Mouse (Mus musculus) adrenal gland, adult 18-20 months (tissue): ENCODE data around the gene Mnat1. TPM values are rescaled to one million over a fixed set of nuclear protein-coding genes. Genes with fewer than 3 reads are reported as not detected.
"Not testable (repeated sequence)": the region's sequence is repeated elsewhere in the genome, so short reads cannot be mapped to it uniquely, and the experiment has no call there.

Experiments
- DNase-seq, 2 experiments: peaks; one replicate each; pipeline ENCODE4 v3.0.0; 2021 to 2022; ENCODE audit warnings: low spot score in 2 of 2
- long read RNA-seq, 2 experiments: library from polyadenylated mRNA; stranded (forward); transcript quantifications; one replicate each; pipeline ENCODE4 v2.0.0; 2021
- total RNA-seq, 2 experiments: library from RNA; stranded (reverse); gene quantifications; 1 replicate in 1 of 2; 2 replicates in 1 of 2; pipeline ENCODE4 v1.2.3; 2021

The Mnat1 gene
- total RNA-seq: 10 to 100 TPM; 15.0 to 16.6 TPM
- long read RNA-seq, experiment 1, partial matches to known transcripts: 1 of 2 reads
- long read RNA-seq, experiment 1, other reads (novel, unspliced or antisense): 0 of 2 reads
- long read RNA-seq, experiment 2, transcript Mnat1-201 (8 exons, 2,505 nt): major isoform, 11 of 13 reads
- long read RNA-seq, experiment 2, partial matches to known transcripts: 1 of 13 reads
- long read RNA-seq, experiment 2, other reads (novel, unspliced or antisense): 1 of 13 reads

- peak; percentile 87 to 88 for DNase-seq
Observed at GRCm38 (mm10) chr12:73123093-73124041, at the start of gene Mnat1. Mnat1 (plus strand) TSS chr12:73123717.

- DNase-seq: not testable (repeated sequence)
Observed at GRCm38 (mm10) chr12:73081828-73082227, 41.7 kb upstream of the Mnat1 start.

GRCm38 (mm10) chr12:73083773-73084172 lies 39.7 kb upstream of the Mnat1 start:
- DNase-seq: no peak

GRCm38 (mm10) chr12:73085739-73086630 lies 37.5 kb upstream of the Mnat1 start:
- DNase-seq: no peak

DNA sequence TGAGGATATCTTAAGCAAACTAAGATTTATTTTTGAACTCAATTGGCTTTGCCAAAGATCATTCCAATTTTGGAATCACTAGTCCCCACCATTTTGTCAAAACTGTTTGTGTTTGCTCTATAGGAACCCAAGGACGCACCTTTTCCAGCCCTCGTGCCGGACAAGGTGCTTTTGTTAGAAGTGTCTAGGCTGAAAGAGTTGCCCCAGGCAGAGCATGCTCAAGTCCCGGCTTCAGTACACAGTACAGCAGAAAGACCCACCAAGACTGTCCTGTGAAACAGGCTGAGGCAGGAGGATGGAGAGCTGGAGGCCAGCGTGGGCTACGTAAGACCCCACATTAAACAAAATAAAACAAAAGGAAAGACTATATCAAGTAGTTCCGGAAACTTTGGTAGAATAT lies 36.4 kb upstream of the Mnat1 start:
- DNase-seq: no peak

DNA sequence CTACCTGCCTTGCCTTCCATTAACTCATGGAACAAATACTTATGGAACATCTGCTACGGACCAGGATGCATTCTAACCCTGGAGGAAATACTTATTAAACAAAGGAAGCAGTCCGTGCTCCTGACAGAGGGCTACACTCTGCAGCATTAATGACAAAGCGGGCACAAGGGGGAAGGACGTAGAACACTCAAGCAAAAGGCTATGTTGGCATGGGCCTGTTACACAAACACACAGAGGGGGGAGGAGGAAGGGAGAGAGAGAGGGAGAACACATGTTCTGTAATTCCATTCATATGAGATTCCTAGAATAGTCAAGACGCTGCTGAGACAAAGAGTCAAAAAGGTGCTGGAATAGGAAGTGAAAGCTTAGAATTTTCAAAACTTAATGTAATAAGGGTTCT lies 35.0 kb upstream of the Mnat1 start:
- DNase-seq: no peak

DNA sequence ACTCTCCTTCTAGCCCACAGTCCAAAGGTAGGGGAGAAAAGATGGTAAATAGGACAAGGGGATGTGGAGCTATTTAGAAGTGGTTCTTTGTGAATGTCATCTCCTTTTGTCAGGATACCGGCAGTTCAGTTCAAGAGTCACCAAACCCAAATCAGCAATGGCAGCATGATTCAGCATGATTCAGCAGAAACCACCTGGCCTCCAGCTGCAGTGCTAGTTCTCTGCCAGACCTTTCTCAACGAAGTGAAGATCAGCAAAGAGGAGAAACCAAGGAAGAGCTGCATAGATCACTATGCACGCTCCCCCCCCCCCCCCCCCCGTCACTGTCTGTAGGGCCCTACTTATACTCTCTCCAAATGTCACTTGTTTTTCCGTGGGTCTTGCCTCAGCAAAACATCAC lies 34.6 kb upstream of the Mnat1 start:
- DNase-seq: no peak

GRCm38 (mm10) chr12:73090672-73091335 lies 32.7 kb upstream of the Mnat1 start:
- no peak for DNase-seq

GRCm38 (mm10) chr12:73094189-73094588 lies 29.3 kb upstream of the Mnat1 start:
- no peak for DNase-seq

- no peak for DNase-seq
Observed at GRCm38 (mm10) chr12:73094605-73095004, 28.9 kb upstream of the Mnat1 start.

- not testable (repeated sequence) for DNase-seq
Observed at GRCm38 (mm10) chr12:73096177-73096576, 27.3 kb upstream of the Mnat1 start.

GRCm38 (mm10) chr12:73098593-73098992 lies 24.9 kb upstream of the Mnat1 start:
- no peak for DNase-seq

GRCm38 (mm10) chr12:73103713-73104112 lies 19.8 kb upstream of the Mnat1 start:
- no peak for DNase-seq

DNA sequence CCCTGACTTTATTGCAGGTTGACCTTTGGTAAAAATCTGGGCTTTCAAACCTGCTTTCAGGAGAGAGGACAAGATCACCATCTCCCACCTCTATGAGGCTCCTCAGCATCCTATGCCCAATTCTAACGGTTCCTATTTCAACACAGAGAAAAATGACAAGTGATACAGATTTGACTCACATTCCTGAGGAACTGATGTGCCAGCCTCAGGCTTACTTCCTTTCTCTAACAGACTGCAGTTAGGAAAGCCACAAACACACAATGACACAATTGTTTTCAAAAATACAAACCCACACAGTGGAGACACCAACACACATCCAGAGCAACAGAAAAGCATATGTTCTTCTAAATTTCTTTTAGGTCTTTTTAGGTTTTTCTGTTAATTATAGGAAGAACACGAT lies 15.7 kb upstream of the Mnat1 start:
- DNase-seq: no peak

DNA sequence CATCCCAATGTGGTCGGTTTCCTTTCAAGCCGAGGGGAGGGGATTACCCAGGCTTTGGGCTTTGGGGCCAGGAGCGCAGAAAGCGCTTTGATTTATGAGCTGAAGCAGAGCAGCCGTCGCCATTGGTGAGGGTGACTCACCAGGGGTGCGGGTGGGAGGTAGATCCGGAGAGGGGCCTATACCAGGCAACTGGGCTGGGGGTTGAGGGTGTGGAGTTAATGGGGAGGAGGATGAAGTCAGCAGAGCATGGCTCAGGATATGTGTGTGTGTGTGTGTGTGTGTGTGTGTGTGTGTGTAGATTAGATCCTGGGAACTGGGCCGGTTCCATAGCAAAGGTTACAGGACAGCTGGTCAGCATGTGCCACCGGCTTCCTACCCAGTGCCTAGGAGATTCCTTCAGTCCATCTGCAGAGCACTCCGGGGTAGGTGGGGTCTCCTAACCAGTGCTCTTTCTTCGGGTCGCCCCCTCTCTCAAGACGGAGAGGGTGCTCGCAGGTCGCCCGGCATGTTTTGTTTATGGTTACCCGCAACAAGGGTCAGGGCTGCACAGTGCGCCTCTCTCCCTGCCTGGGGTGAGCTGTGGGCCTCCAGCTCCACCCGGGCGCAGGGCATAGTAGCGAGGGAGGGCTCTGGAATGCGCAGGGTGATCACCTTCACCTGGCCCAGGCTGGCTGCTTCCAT lies 12.9 kb upstream of the Mnat1 start:
- DNase-seq: peak in 1 of 2 experiments; percentile 19

- peak; percentile 11 to 34 for DNase-seq
Observed at GRCm38 (mm10) chr12:73111561-73112325, 11.8 kb upstream of the Mnat1 start.

DNA sequence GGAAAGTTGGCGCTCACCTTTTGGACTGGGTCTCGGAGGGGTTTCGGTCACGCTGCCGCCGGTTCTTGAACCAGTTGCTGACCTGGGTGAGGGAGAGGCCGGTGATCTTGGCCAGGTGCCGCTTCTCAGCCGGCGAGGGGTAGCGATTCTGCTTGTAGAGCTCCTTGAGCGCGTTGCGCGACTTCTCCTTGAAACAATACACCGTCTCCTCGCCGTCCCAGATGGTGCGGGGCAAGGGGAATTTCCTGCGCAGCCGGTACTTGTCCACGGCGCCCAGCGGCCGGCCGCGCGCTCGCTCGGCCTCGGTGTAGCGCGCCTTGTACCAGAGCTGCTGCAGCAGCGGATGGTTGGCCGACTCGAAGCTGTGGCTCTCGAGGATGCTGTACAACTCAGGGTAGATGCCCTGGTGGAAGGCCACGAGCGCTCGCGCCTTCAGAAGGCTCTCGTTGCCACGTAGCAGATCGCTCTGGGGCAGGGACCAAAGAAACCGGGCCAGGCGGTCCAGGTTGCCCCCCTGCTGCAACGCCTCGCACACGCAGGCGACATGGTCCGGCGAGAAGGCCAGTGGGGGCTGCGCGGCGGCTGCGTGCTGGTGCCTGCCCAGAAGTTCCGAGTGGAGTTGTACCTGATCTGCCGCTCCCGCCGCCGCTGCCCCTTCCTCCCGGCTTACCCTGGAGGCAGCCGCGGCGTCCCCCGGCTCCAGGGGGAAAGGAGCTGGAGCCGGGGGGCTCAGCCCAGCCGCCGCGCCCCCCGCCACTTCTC lies 11.0 kb upstream of the Mnat1 start:
- DNase-seq: peak; percentile 31 to 36

DNA sequence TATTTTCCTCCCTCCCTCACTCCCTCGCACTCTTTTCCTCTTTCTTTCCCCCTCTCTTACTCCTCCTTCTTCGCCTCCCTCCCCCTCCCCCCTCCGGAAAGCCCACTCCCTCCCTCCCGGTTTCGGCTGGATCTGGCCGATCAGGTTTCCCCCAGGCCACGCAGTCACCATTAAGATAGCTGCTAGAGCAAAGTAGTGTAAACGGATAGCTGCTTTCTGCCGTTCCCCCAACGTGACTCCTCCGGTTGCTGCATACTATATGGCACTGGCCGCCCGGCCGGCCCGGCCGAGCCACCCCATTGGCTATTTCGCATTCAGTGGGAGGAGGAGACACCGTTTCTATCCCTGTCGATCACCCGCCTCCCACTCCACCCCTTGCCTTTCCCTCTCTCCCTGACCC lies 10.3 kb upstream of the Mnat1 start, which contains the start of gene Six4:
TSS of gene Six4 (minus strand) at position 261 of the 400 bp plus-strand sequence.
- peak; percentile 49 to 65 for DNase-seq
